Mouse (Mus musculus) CD4-positive, CD25-positive, alpha-beta regulatory T cell, adult 2 months (primary cell): ENCODE data around the gene Ppp1r1b.
A peak's percentile ranks its signal among the peaks of the same experiment; 100 is the strongest.

Source experiments
- DNase-seq: peaks from one replicate; pipeline ENCODE4 v3.0.0-alpha.2; 2012; ENCODE audit warnings: low read depth, low spot score

The Ppp1r1b gene

GRCm38 (mm10) chr11:98348083-98348961, at the start of gene Ppp1r1b:
Ppp1r1b (plus strand) TSS chr11:98348404.
- peak; percentile 70 for DNase-seq

GRCm38 (mm10) chr11:98298484-98299205, 49.6 kb upstream of the Ppp1r1b start:
- DNase-seq, result no peak

- DNase-seq, result peak; percentile 61
Measured at GRCm38 (mm10) chr11:98313790-98314323, 34.3 kb upstream of the Ppp1r1b start.

- DNase-seq, result no peak
Measured at GRCm38 (mm10) chr11:98317479-98317878, 30.7 kb upstream of the Ppp1r1b start.

GRCm38 (mm10) chr11:98318421-98319116, 29.6 kb upstream of the Ppp1r1b start:
- no peak for DNase-seq

GRCm38 (mm10) chr11:98319120-98319519, 29.1 kb upstream of the Ppp1r1b start:
- DNase-seq, result no peak

- DNase-seq, result no peak
Measured at GRCm38 (mm10) chr11:98319544-98319943, 28.7 kb upstream of the Ppp1r1b start.

- no peak for DNase-seq
Measured at GRCm38 (mm10) chr11:98319944-98320343, 28.3 kb upstream of the Ppp1r1b start.

GRCm38 (mm10) chr11:98320381-98320780, 27.8 kb upstream of the Ppp1r1b start:
- no peak for DNase-seq

- DNase-seq, result no peak
Measured at GRCm38 (mm10) chr11:98320806-98321676, 27.2 kb upstream of the Ppp1r1b start.

GRCm38 (mm10) chr11:98321677-98322003, 26.6 kb upstream of the Ppp1r1b start:
- DNase-seq, result no peak

GRCm38 (mm10) chr11:98322159-98322558, 26.0 kb upstream of the Ppp1r1b start:
- DNase-seq, result no peak

GRCm38 (mm10) chr11:98323136-98323866, 24.9 kb upstream of the Ppp1r1b start:
- DNase-seq, result no peak

- peak; percentile 33 for DNase-seq
Measured at GRCm38 (mm10) chr11:98323933-98324332, 24.3 kb upstream of the Ppp1r1b start.

- DNase-seq, result no peak
Measured at GRCm38 (mm10) chr11:98325191-98325820, 22.9 kb upstream of the Ppp1r1b start.

- no peak for DNase-seq
Measured at GRCm38 (mm10) chr11:98325821-98326218, 22.4 kb upstream of the Ppp1r1b start.

- DNase-seq, result no peak
Measured at GRCm38 (mm10) chr11:98326741-98327135, 21.5 kb upstream of the Ppp1r1b start.

GRCm38 (mm10) chr11:98327136-98328030, 20.8 kb upstream of the Ppp1r1b start:
- no peak for DNase-seq

GRCm38 (mm10) chr11:98328031-98328370, 20.2 kb upstream of the Ppp1r1b start:
- no peak for DNase-seq
